Mouse (Mus musculus) G1E (cell line): ENCODE results near the gene Cbx4.

Source experiments
- CTCF ChIP-seq: IDR thresholded peaks from 2 replicates; pipeline ENCODE4 v1.5.1; 2012; ENCODE audit warnings: low read depth, low read length, inconsistent platforms, mixed read lengths
- GATA1 ChIP-seq: IDR thresholded peaks from 2 replicates; pipeline ENCODE4 v1.6.1; 2012; ENCODE audit warnings: borderline replicate concordance, low read length, inconsistent platforms, mixed read lengths
- POLR2AphosphoS5 ChIP-seq: IDR thresholded peaks from 2 replicates; pipeline ENCODE4 v1.6.1; 2012; ENCODE audit warnings: low read depth, low read length, inconsistent platforms; ENCODE audit not compliant: insufficient replicate concordance
- TAL1 ChIP-seq: conservative IDR thresholded peaks from 2 replicates; pipeline ENCODE4 v1.6.1; 2012; ENCODE audit warnings: low read depth, low read length, inconsistent platforms, mixed read lengths

- TF ChIP-seq GATA1: no peak
- TF ChIP-seq CTCF: no peak
- TF ChIP-seq TAL1: no peak
- no peak for TF ChIP-seq POLR2AphosphoS5
Measured at GRCm38 (mm10) chr11:119034635-119035034, 51.4 kb downstream of the Cbx4 start.
